Mouse (Mus musculus): ENCODE measurements around the gene Fosl2. TPM values are rescaled to one million over a fixed set of nuclear protein-coding genes. Genes with fewer than 3 reads are reported as not detected.
A peak's percentile ranks its signal among the peaks of the same experiment; 100 is the strongest.

Gene Fosl2
- polyA plus RNA-seq (2015; fragmentation: Nextera tagmentation; extraction: Ambion mirVana), result 0.58 and 0.62 TPM in 2 replicates

- Histone ChIP-seq H3K4me1 (replicated peaks) (peaks cover 16% of the 10 kb centered on the region), H3K9ac (peak within 1 kb of the TSS; percentile 42), H3K27ac (replicated peaks) (peak within 1 kb of the TSS; percentile 82), H3K9me3 (replicated peaks) (no peaks in the 10 kb centered on the region), H3K4me2 (peak within 1 kb of the TSS; percentile 75), H3K27me3 (peaks cover 85% of the 10 kb centered on the region), H3K4me3 (replicated peaks) (peak within 1 kb of the TSS; percentile 60), H3K36me3 (replicated peaks) (no peaks in the 10 kb centered on the region)
- peak; percentile 76 for ATAC-seq (ENCODE audit: insufficient read depth)
- under 1% methylated on average over 84 of the region's 85 CpGs for WGBS (ENCODE audit: insufficient replicate concordance)
Measured at GRCm38 (mm10) chr5:32135336-32136206, at the start of gene Fosl2. Gene Fosl2 (plus strand): TSS chr5:32135801.

DNA sequence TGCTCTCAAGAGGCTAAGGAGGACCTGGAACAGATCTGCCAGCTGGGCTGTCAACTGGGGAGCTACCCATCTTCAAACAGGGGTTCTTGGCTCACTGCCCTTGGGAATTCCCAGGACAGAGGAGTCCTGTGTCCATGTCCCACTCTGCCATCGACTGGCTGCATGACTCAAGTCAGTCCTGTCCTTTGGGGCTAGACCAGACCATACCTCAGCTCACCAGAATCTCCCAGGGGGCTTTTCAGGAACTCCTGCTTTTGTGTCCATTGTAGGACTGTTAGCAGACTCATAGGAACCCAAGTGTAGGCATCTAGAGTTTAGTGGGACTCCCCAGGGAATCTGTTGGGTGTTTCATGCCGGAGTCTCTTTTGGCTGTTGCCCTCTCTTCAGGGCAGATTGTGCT is 49.6 kb upstream of the Fosl2 start:
- H3K4me3 ChIP-seq (replicated peaks), result no peak overlapping the region
- H3K9ac ChIP-seq, result no peak overlapping the region
- no peak for ATAC-seq (ENCODE audit: insufficient read depth)
- H3K4me2 ChIP-seq, result no peak overlapping the region
- no peaks in the 10 kb centered on the region for H3K9me3 ChIP-seq (replicated peaks)
- no peaks in the 10 kb centered on the region for H3K4me1 ChIP-seq (replicated peaks)
- 64% methylated on average over 2 of the region's 2 CpGs for WGBS (ENCODE audit: insufficient replicate concordance)
- H3K27ac ChIP-seq (replicated peaks), result no peak overlapping the region
- no peaks in the 10 kb centered on the region for H3K36me3 ChIP-seq (replicated peaks)
- no peaks in the 10 kb centered on the region for H3K27me3 ChIP-seq

DNA sequence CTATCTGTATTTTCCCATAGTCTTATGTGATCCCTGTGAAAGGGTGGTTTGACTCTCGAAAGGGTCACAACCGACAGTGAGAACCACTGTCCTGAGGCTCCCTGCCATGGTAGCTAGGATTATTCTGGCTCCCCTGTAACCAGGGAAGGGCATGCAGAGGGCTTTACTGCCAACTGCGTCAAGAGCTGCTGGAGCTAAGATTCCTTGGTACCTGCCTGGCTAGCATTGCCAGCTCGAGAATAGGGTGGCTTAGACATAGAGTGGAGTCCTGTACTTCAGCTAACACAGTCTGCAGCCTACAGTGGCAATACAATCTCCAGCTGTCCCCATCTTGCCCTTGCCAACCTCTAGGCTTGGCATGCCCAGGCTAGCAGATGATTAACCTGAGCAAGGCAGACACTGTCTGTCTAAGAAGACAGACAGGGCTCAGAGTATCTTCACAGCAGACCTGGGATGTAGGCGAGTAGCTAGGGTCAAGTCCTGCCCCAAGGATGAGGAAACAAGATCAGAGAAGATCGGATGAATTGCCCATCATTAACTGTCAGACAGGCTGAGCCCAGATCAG is 49.0 kb upstream of the Fosl2 start:
- Histone ChIP-seq H3K36me3 (replicated peaks) (no peaks in the 10 kb centered on the region), H3K27me3 (no peaks in the 10 kb centered on the region), H3K9ac (no peak overlapping the region), H3K4me3 (replicated peaks) (no peak overlapping the region), H3K4me1 (replicated peaks) (no peaks in the 10 kb centered on the region), H3K4me2 (no peak overlapping the region), H3K27ac (replicated peaks) (no peak overlapping the region), H3K9me3 (replicated peaks) (no peaks in the 10 kb centered on the region)
- no peak for ATAC-seq (ENCODE audit: insufficient read depth)
- 66% methylated on average over 6 of the region's 6 CpGs for WGBS (ENCODE audit: insufficient replicate concordance)

GRCm38 (mm10) chr5:32089481-32089880 is 46.1 kb upstream of the Fosl2 start:
- Histone ChIP-seq H3K27me3 (no peaks in the 10 kb centered on the region), H3K4me3 (replicated peaks) (no peak overlapping the region), H3K36me3 (replicated peaks) (no peaks in the 10 kb centered on the region), H3K9ac (no peak overlapping the region), H3K9me3 (replicated peaks) (no peaks in the 10 kb centered on the region), H3K4me2 (no peak overlapping the region), H3K27ac (replicated peaks) (no peak overlapping the region), H3K4me1 (replicated peaks) (no peaks in the 10 kb centered on the region)
- ATAC-seq (ENCODE audit: insufficient read depth), result no peak
- 36% methylated on average over 5 of the region's 5 CpGs for WGBS (ENCODE audit: insufficient replicate concordance)

- Histone ChIP-seq H3K4me1 (replicated peaks) (no peaks in the 10 kb centered on the region), H3K27ac (replicated peaks) (no peak overlapping the region), H3K9me3 (replicated peaks) (no peaks in the 10 kb centered on the region), H3K4me3 (replicated peaks) (no peak overlapping the region), H3K36me3 (replicated peaks) (no peaks in the 10 kb centered on the region), H3K27me3 (no peaks in the 10 kb centered on the region), H3K9ac (no peak overlapping the region), H3K4me2 (no peak overlapping the region)
- ATAC-seq (ENCODE audit: insufficient read depth), result no peak
Measured at GRCm38 (mm10) chr5:32092281-32092680, 43.3 kb upstream of the Fosl2 start.

GRCm38 (mm10) chr5:32098691-32099090 is 36.9 kb upstream of the Fosl2 start:
- H3K27ac ChIP-seq (replicated peaks), result no peak overlapping the region
- no peak overlapping the region for H3K4me3 ChIP-seq (replicated peaks)
- H3K27me3 ChIP-seq, result no peaks in the 10 kb centered on the region
- WGBS (ENCODE audit: insufficient replicate concordance), result 71% methylated on average over 3 of the region's 3 CpGs
- H3K4me1 ChIP-seq (replicated peaks), result 0 out of 2 replicates have a peak, but pooled peaks cover under 1% of the 10 kb centered on the region
- ATAC-seq (ENCODE audit: insufficient read depth), result no peak
- H3K9ac ChIP-seq, result no peak overlapping the region
- H3K4me2 ChIP-seq, result no peak overlapping the region
- no peaks in the 10 kb centered on the region for H3K36me3 ChIP-seq (replicated peaks)
- H3K9me3 ChIP-seq (replicated peaks), result no peaks in the 10 kb centered on the region

- Histone ChIP-seq H3K4me3 (replicated peaks) (no peak overlapping the region), H3K27ac (replicated peaks) (no peak overlapping the region)
- ATAC-seq (ENCODE audit: insufficient read depth), result no peak
Measured at GRCm38 (mm10) chr5:32102484-32102883, 33.1 kb upstream of the Fosl2 start.

GRCm38 (mm10) chr5:32102971-32103431 is 32.6 kb upstream of the Fosl2 start:
- H3K9me3 ChIP-seq (replicated peaks), result no peaks in the 10 kb centered on the region

More at GRCm38 (mm10) chr5:32102484-32102883, 33.1 kb upstream of the Fosl2 start:
- Histone ChIP-seq H3K4me2 (no peak overlapping the region), H3K9me3 (replicated peaks) (no peaks in the 10 kb centered on the region), H3K9ac (no peak overlapping the region), H3K27me3 (no peaks in the 10 kb centered on the region), H3K4me1 (replicated peaks) (peaks cover 3% of the 10 kb centered on the region; the same call in 1 of the 2 replicates), H3K36me3 (replicated peaks) (no peaks in the 10 kb centered on the region)
- 39% methylated on average over 5 of the region's 5 CpGs for whole genome bisulfite sequencing (ENCODE audit: insufficient replicate concordance)

DNA sequence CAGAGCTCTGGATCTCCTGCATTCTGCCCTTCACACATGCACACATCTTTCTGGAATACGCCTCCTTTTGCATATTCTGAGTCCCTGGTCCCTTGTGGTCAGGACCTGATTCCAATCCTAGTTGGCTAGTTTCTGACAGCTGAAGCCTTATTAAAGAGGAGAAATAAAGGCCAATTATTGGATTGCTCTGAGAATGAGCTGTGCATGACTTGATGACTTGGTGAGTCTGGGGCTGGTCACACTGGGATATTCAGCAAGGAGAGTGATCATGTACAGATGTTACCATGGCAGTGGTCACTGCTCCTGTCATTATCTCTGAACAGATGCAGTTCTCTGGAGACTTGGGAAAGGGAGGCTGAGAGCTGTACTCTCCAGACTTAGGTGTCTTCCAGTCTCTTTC is 32.1 kb upstream of the Fosl2 start:
- Histone ChIP-seq H3K4me2 (no peak overlapping the region), H3K4me1 (replicated peaks) (peaks cover 3% of the 10 kb centered on the region; the same call in 1 of the 2 replicates), H3K27me3 (no peaks in the 10 kb centered on the region), H3K9ac (no peak overlapping the region), H3K9me3 (replicated peaks) (no peaks in the 10 kb centered on the region), H3K36me3 (replicated peaks) (no peaks in the 10 kb centered on the region), H3K27ac (replicated peaks) (no peak overlapping the region), H3K4me3 (replicated peaks) (no peak overlapping the region)
- no peak for ATAC-seq (ENCODE audit: insufficient read depth)
- 74% methylated on average over 1 of the region's 1 CpGs for WGBS (ENCODE audit: insufficient replicate concordance)

More at GRCm38 (mm10) chr5:32102971-32103431, 32.6 kb upstream of the Fosl2 start:
- Histone ChIP-seq H3K4me3 (replicated peaks) (no peak overlapping the region), H3K27me3 (no peaks in the 10 kb centered on the region), H3K27ac (replicated peaks) (no peak overlapping the region), H3K4me1 (replicated peaks) (peaks cover 3% of the 10 kb centered on the region; the same call in 1 of the 2 replicates), H3K36me3 (replicated peaks) (no peaks in the 10 kb centered on the region), H3K4me2 (no peak overlapping the region), H3K9ac (no peak overlapping the region)
- no peak for ATAC-seq (ENCODE audit: insufficient read depth)
- 63% methylated on average over 6 of the region's 6 CpGs for WGBS (ENCODE audit: insufficient replicate concordance)

GRCm38 (mm10) chr5:32104119-32104990 is 31.2 kb upstream of the Fosl2 start:
- no peaks in the 10 kb centered on the region for H3K9me3 ChIP-seq (replicated peaks)
- no peak overlapping the region for H3K27ac ChIP-seq (replicated peaks)
- peaks cover 3% of the 10 kb centered on the region; the same call in 1 of the 2 replicates for H3K4me1 ChIP-seq (replicated peaks)
- ATAC-seq (ENCODE audit: insufficient read depth), result no peak
- 30% methylated on average over 12 of the region's 12 CpGs for WGBS (ENCODE audit: insufficient replicate concordance)
- H3K27me3 ChIP-seq, result no peaks in the 10 kb centered on the region
- H3K9ac ChIP-seq, result no peak overlapping the region
- H3K36me3 ChIP-seq (replicated peaks), result no peaks in the 10 kb centered on the region
- H3K4me3 ChIP-seq (replicated peaks), result no peak overlapping the region
- no peak overlapping the region for H3K4me2 ChIP-seq

Measured in liver, embryonic 15.5 days (tissue).